In genomic region chr10:80050244-80050643, GRCm38 (mm10) we compare ENCODE assay signal across 9 mouse cellular contexts. TPM values are rescaled to one million over a fixed set of nuclear protein-coding genes. Genes with fewer than 3 reads are reported as not detected.
DNase-seq lines count a peak whose midpoint lies in the region; ATAC-seq lines count a peak whose summit lies in the region.
"Had no signal": no experiment of that assay in that cellular context is flagged by ENCODE, and none has a peak within 500 bp of the region (broad histone marks: within the 10 kb centered on the region; RNA-seq: fewer than 3 reads in every experiment).

No protein-coding gene starts in this region.

- H3K9me3 ChIP-seq in heart, embryonic 16.5 days (replicated peaks; ENCODE audit: control insufficient read depth, low read length), result no peaks in the 10 kb centered on the region
- no peaks in the 10 kb centered on the region; the same call in 1 of the 2 replicates for H3K9me3 ChIP-seq in heart, embryonic 11.5 days (replicated peaks; ENCODE audit: control insufficient read depth, low read length)
- no peaks in the 10 kb centered on the region for H3K9me3 ChIP-seq in midbrain, embryonic 11.5 days (ENCODE audit: control insufficient read depth, low read length)
- H3K9me3 ChIP-seq in midbrain, embryonic 16.5 days (replicated peaks; ENCODE audit: control insufficient read depth, low read length, poor library complexity, severe bottlenecking), result no peaks in the 10 kb centered on the region
- no peaks in the 10 kb centered on the region for H3K9me3 ChIP-seq in embryonic facial prominence, embryonic 14.5 days (ENCODE audit: control insufficient read depth, low read length)
- H3K9me3 ChIP-seq in midbrain, embryonic 14.5 days (ENCODE audit: control insufficient read depth, low read length), result no peaks in the 10 kb centered on the region

- H3K27me3 ChIP-seq in heart, embryonic 16.5 days (ENCODE audit: control insufficient read depth, insufficient read depth, low read length), result no peaks in the 10 kb centered on the region
- H3K27me3 ChIP-seq in heart, embryonic 11.5 days (ENCODE audit: control insufficient read depth, insufficient read depth, low read length), result no peaks in the 10 kb centered on the region
- H3K27me3 ChIP-seq in midbrain, embryonic 11.5 days (ENCODE audit: control insufficient read depth, insufficient read depth, low read length), result no peaks in the 10 kb centered on the region
- H3K27me3 ChIP-seq in midbrain, embryonic 16.5 days (ENCODE audit: control insufficient read depth, insufficient read depth, low read depth, low read length), result no peaks in the 10 kb centered on the region
- H3K27me3 ChIP-seq in embryonic facial prominence, embryonic 14.5 days (replicated peaks; ENCODE audit: control insufficient read depth, insufficient read depth, low read length), result no peaks in the 10 kb centered on the region
- no peaks in the 10 kb centered on the region for H3K27me3 ChIP-seq in midbrain, embryonic 14.5 days (ENCODE audit: control insufficient read depth, insufficient read depth, low read length)

- H3K27ac ChIP-seq in heart, embryonic 16.5 days (ENCODE audit: low read length), result peak overlapping the region; percentile 40; the same call in 1 of the 2 replicates
- no peak overlapping the region for H3K27ac ChIP-seq in heart, embryonic 11.5 days (ENCODE audit: low read depth, low read length)
- peak overlapping the region; percentile 72 for H3K27ac ChIP-seq in midbrain, embryonic 11.5 days (ENCODE audit: low read depth, low read length)
- no peak overlapping the region for H3K27ac ChIP-seq in midbrain, embryonic 16.5 days (ENCODE audit: low read length)
- H3K27ac ChIP-seq in embryonic facial prominence, embryonic 14.5 days (replicated peaks; ENCODE audit: low read depth, low read length), result 0 out of 2 replicates have a peak overlapping the region, but pooled peaks have one; percentile 63
- H3K27ac ChIP-seq in midbrain, embryonic 14.5 days (replicated peaks; ENCODE audit: low read depth, low read length), result 0 out of 2 replicates have a peak overlapping the region, but pooled peaks have one; percentile 41

- no peak overlapping the region for H3K4me3 ChIP-seq in heart, embryonic 16.5 days (ENCODE audit: low read length)
- H3K4me3 ChIP-seq in heart, embryonic 11.5 days (ENCODE audit: low read depth, low read length), result no peak overlapping the region
- no peak overlapping the region for H3K4me3 ChIP-seq in midbrain, embryonic 11.5 days (ENCODE audit: low read depth, low read length)
- no peak overlapping the region for H3K4me3 ChIP-seq in midbrain, embryonic 16.5 days (ENCODE audit: low read depth, low read length)
- H3K4me3 ChIP-seq in embryonic facial prominence, embryonic 14.5 days (ENCODE audit: low read depth, low read length), result no peak overlapping the region
- no peak overlapping the region for H3K4me3 ChIP-seq in midbrain, embryonic 14.5 days (replicated peaks; ENCODE audit: low read depth, low read length)

- no peak overlapping the region for H3K4me2 ChIP-seq in heart, embryonic 16.5 days (ENCODE audit: low read depth, low read length)
- H3K4me2 ChIP-seq in heart, embryonic 11.5 days, result no peak overlapping the region
- H3K4me2 ChIP-seq in midbrain, embryonic 11.5 days, result no peak overlapping the region
- H3K4me2 ChIP-seq in midbrain, embryonic 16.5 days (ENCODE audit: low read length), result no peak overlapping the region
- H3K4me2 ChIP-seq in embryonic facial prominence, embryonic 14.5 days (ENCODE audit: low read depth, low read length), result no peak overlapping the region
- no peak overlapping the region for H3K4me2 ChIP-seq in midbrain, embryonic 14.5 days (ENCODE audit: low read length)

- no peaks in the 10 kb centered on the region for H3K36me3 ChIP-seq in heart, embryonic 16.5 days (ENCODE audit: control insufficient read depth, insufficient read depth)
- H3K36me3 ChIP-seq in heart, embryonic 11.5 days (ENCODE audit: control insufficient read depth, insufficient read depth, low read length), result no peaks in the 10 kb centered on the region
- H3K36me3 ChIP-seq in midbrain, embryonic 11.5 days (ENCODE audit: control insufficient read depth, insufficient read depth, low read length), result no peaks in the 10 kb centered on the region
- H3K36me3 ChIP-seq in midbrain, embryonic 16.5 days (ENCODE audit: control insufficient read depth, insufficient read depth, low read length), result no peaks in the 10 kb centered on the region
- peaks cover 2% of the 10 kb centered on the region; the same call in 1 of the 2 replicates for H3K36me3 ChIP-seq in embryonic facial prominence, embryonic 14.5 days (ENCODE audit: control insufficient read depth, insufficient read depth, low read length)
- no peaks in the 10 kb centered on the region for H3K36me3 ChIP-seq in midbrain, embryonic 14.5 days (ENCODE audit: control insufficient read depth, insufficient read depth, low read length)

- H3K9ac ChIP-seq in heart, embryonic 16.5 days (ENCODE audit: low read length), result peak overlapping the region; percentile 59; the same call in 1 of the 2 replicates
- no peak overlapping the region for H3K9ac ChIP-seq in heart, embryonic 11.5 days (ENCODE audit: low read depth, low read length)
- peak overlapping the region; percentile 1; the same call in 1 of the 2 replicates for H3K9ac ChIP-seq in midbrain, embryonic 11.5 days (ENCODE audit: low read length)
- H3K9ac ChIP-seq in midbrain, embryonic 16.5 days (ENCODE audit: low read depth, low read length), result no peak overlapping the region
- H3K9ac ChIP-seq in embryonic facial prominence, embryonic 14.5 days (ENCODE audit: low read depth, low read length), result no peak overlapping the region
- no peak overlapping the region for H3K9ac ChIP-seq in midbrain, embryonic 14.5 days (replicated peaks; ENCODE audit: low read length)

- WGBS in heart, embryonic 16.5 days, result 42% methylated on average over 6 of the region's 6 CpGs
- WGBS in heart, embryonic 11.5 days (ENCODE audit: insufficient replicate concordance), result 37% methylated on average over 6 of the region's 6 CpGs
- 10% methylated on average over 6 of the region's 6 CpGs for WGBS in midbrain, embryonic 11.5 days
- WGBS in midbrain, embryonic 16.5 days, result 13% methylated on average over 6 of the region's 6 CpGs
- WGBS in embryonic facial prominence, embryonic 14.5 days, result 27% methylated on average over 6 of the region's 6 CpGs
- 11% methylated on average over 6 of the region's 6 CpGs for WGBS in midbrain, embryonic 14.5 days

- peak; percentile 88 for DNase-seq in midbrain, embryonic 11.5 days (ENCODE audit: low spot score, missing footprints)
- no peak for DNase-seq in embryonic facial prominence, embryonic 14.5 days (ENCODE audit: low spot score)
- no peak for DNase-seq in midbrain, embryonic 14.5 days
- no peak for DNase-seq in frontal cortex, postnatal 14 days (ENCODE audit: low spot score in 2 of 2)
- DNase-seq in left cerebral cortex, adult 18-20 months (ENCODE audit: low spot score in 2 of 2), result no peak
- DNase-seq: right cerebral cortex, postnatal 14 days had no signal

- ATAC-seq in heart, embryonic 16.5 days (replicated peaks; ENCODE audit: extremely low read depth, insufficient read depth, low FRiP score), result no peak
- ATAC-seq in heart, embryonic 11.5 days (replicated peaks; ENCODE audit: insufficient number of reproducible peaks, low FRiP score, low TSS enrichment), result no peak
- no peak for ATAC-seq in midbrain, embryonic 11.5 days (ENCODE audit: low FRiP score)
- ATAC-seq in midbrain, embryonic 16.5 days, result no peak
- ATAC-seq in embryonic facial prominence, embryonic 14.5 days (ENCODE audit: low read depth), result no peak
- ATAC-seq in midbrain, embryonic 14.5 days (ENCODE audit: low FRiP score, low TSS enrichment), result no peak

- H3K4me1 ChIP-seq in heart, embryonic 16.5 days (ENCODE audit: control insufficient read depth, insufficient read depth, low read length), result peaks cover 32% of the 10 kb centered on the region
- peaks cover 40% of the 10 kb centered on the region for H3K4me1 ChIP-seq in heart, embryonic 11.5 days (ENCODE audit: control insufficient read depth, insufficient read depth, low read length)
- peaks cover 39% of the 10 kb centered on the region for H3K4me1 ChIP-seq in midbrain, embryonic 11.5 days (ENCODE audit: control insufficient read depth, insufficient read depth, low read length)
- peaks cover 10% of the 10 kb centered on the region for H3K4me1 ChIP-seq in midbrain, embryonic 16.5 days (ENCODE audit: control insufficient read depth, insufficient read depth, low read length)
- H3K4me1 ChIP-seq in embryonic facial prominence, embryonic 14.5 days (ENCODE audit: control insufficient read depth, insufficient read depth, low read length), result peaks cover 14% of the 10 kb centered on the region
- H3K4me1 ChIP-seq in midbrain, embryonic 14.5 days (ENCODE audit: control insufficient read depth, insufficient read depth, low read length), result peaks cover 11% of the 10 kb centered on the region; the same call in 1 of the 2 replicates

RNA-seq across cellular contexts. Expression of gene Gpx4, which starts 3.3 kb away (rescaled TPM):
- polyA plus RNA-seq in heart, embryonic 16.5 days (2015; fragmentation: Nextera tagmentation; extraction: Ambion mirVana), result 668 and 748 TPM in 2 replicates
- 711 and 729 TPM in 2 replicates for polyA plus RNA-seq in heart, embryonic 11.5 days (2014; fragmentation: Nextera tagmentation; extraction: Ambion mirVana)
- polyA plus RNA-seq in midbrain, embryonic 11.5 days (2014; fragmentation: Nextera tagmentation; extraction: Ambion mirVana), result 581 and 594 TPM in 2 replicates
- 509 and 552 TPM in 2 replicates for polyA plus RNA-seq in midbrain, embryonic 16.5 days (2015; fragmentation: Nextera tagmentation; extraction: Ambion mirVana)
- polyA plus RNA-seq in embryonic facial prominence, embryonic 14.5 days (2014; fragmentation: Nextera tagmentation; extraction: Ambion mirVana), result 505 and 517 TPM in 2 replicates
- 508 and 543 TPM in 2 replicates for polyA plus RNA-seq in midbrain, embryonic 14.5 days (2014; fragmentation: Nextera tagmentation; extraction: Ambion mirVana)
- total RNA-seq in left cerebral cortex, adult 18-20 months (2021), result 100 to 1,000 TPM; 554 to 575 TPM

RNA-seq across cellular contexts. Expression of gene Polr2e, which starts 10.6 kb away (rescaled TPM):
- polyA plus RNA-seq in heart, embryonic 16.5 days (2015; fragmentation: Nextera tagmentation; extraction: Ambion mirVana), result 136 and 144 TPM in 2 replicates
- polyA plus RNA-seq in heart, embryonic 11.5 days (2014; fragmentation: Nextera tagmentation; extraction: Ambion mirVana), result 160 and 182 TPM in 2 replicates
- 200 and 225 TPM in 2 replicates for polyA plus RNA-seq in midbrain, embryonic 11.5 days (2014; fragmentation: Nextera tagmentation; extraction: Ambion mirVana)
- polyA plus RNA-seq in midbrain, embryonic 16.5 days (2015; fragmentation: Nextera tagmentation; extraction: Ambion mirVana), result 124 and 131 TPM in 2 replicates
- 207 and 227 TPM in 2 replicates for polyA plus RNA-seq in embryonic facial prominence, embryonic 14.5 days (2014; fragmentation: Nextera tagmentation; extraction: Ambion mirVana)
- polyA plus RNA-seq in midbrain, embryonic 14.5 days (2014; fragmentation: Nextera tagmentation; extraction: Ambion mirVana), result 157 and 167 TPM in 2 replicates
- total RNA-seq in left cerebral cortex, adult 18-20 months (2021), result 10 to 100 TPM; 73.6 to 75.2 TPM

RNA-seq across cellular contexts. Expression of gene Arhgap45, which starts 33.8 kb away (rescaled TPM):
- 10.9 and 17.7 TPM in 2 replicates for polyA plus RNA-seq in heart, embryonic 16.5 days (2015; fragmentation: Nextera tagmentation; extraction: Ambion mirVana)
- 6.2 and 7.5 TPM in 2 replicates for polyA plus RNA-seq in heart, embryonic 11.5 days (2014; fragmentation: Nextera tagmentation; extraction: Ambion mirVana)
- 3.6 and 3.8 TPM in 2 replicates for polyA plus RNA-seq in midbrain, embryonic 11.5 days (2014; fragmentation: Nextera tagmentation; extraction: Ambion mirVana)
- 1.2 TPM in 2 replicates for polyA plus RNA-seq in midbrain, embryonic 16.5 days (2015; fragmentation: Nextera tagmentation; extraction: Ambion mirVana)
- polyA plus RNA-seq in embryonic facial prominence, embryonic 14.5 days (2014; fragmentation: Nextera tagmentation; extraction: Ambion mirVana), result 4.4 and 6.4 TPM in 2 replicates
- 0.39 and 1.4 TPM in 2 replicates for polyA plus RNA-seq in midbrain, embryonic 14.5 days (2014; fragmentation: Nextera tagmentation; extraction: Ambion mirVana)
- total RNA-seq in left cerebral cortex, adult 18-20 months (2021), result 1 to 10 TPM; 3.7 to 4.1 TPM

RNA-seq across cellular contexts. Expression of gene Abca7, which starts 54.0 kb away (rescaled TPM):
- polyA plus RNA-seq in heart, embryonic 16.5 days (2015; fragmentation: Nextera tagmentation; extraction: Ambion mirVana), result 3.2 TPM in 2 replicates
- polyA plus RNA-seq in heart, embryonic 11.5 days (2014; fragmentation: Nextera tagmentation; extraction: Ambion mirVana), result 2.1 and 2.8 TPM in 2 replicates
- 2.8 and 2.9 TPM in 2 replicates for polyA plus RNA-seq in midbrain, embryonic 11.5 days (2014; fragmentation: Nextera tagmentation; extraction: Ambion mirVana)
- polyA plus RNA-seq in midbrain, embryonic 16.5 days (2015; fragmentation: Nextera tagmentation; extraction: Ambion mirVana), result 4.1 and 4.8 TPM in 2 replicates
- polyA plus RNA-seq in embryonic facial prominence, embryonic 14.5 days (2014; fragmentation: Nextera tagmentation; extraction: Ambion mirVana), result 2.5 and 2.8 TPM in 2 replicates
- polyA plus RNA-seq in midbrain, embryonic 14.5 days (2014; fragmentation: Nextera tagmentation; extraction: Ambion mirVana), result 3.7 and 4.1 TPM in 2 replicates
- total RNA-seq in left cerebral cortex, adult 18-20 months (2021), result 10 to 100 TPM; 13.0 to 13.7 TPM

RNA-seq across cellular contexts. Expression of gene Sbno2, which starts 55.1 kb away (rescaled TPM):
- polyA plus RNA-seq in heart, embryonic 16.5 days (2015; fragmentation: Nextera tagmentation; extraction: Ambion mirVana), result 11.7 and 13.5 TPM in 2 replicates
- polyA plus RNA-seq in heart, embryonic 11.5 days (2014; fragmentation: Nextera tagmentation; extraction: Ambion mirVana), result 8.4 and 9.6 TPM in 2 replicates
- 7.0 and 7.3 TPM in 2 replicates for polyA plus RNA-seq in midbrain, embryonic 11.5 days (2014; fragmentation: Nextera tagmentation; extraction: Ambion mirVana)
- polyA plus RNA-seq in midbrain, embryonic 16.5 days (2015; fragmentation: Nextera tagmentation; extraction: Ambion mirVana), result 11.6 and 12.5 TPM in 2 replicates
- 12.8 and 14.1 TPM in 2 replicates for polyA plus RNA-seq in embryonic facial prominence, embryonic 14.5 days (2014; fragmentation: Nextera tagmentation; extraction: Ambion mirVana)
- 13.2 and 13.3 TPM in 2 replicates for polyA plus RNA-seq in midbrain, embryonic 14.5 days (2014; fragmentation: Nextera tagmentation; extraction: Ambion mirVana)
- total RNA-seq in left cerebral cortex, adult 18-20 months (2021), result 10 to 100 TPM; 16.8 to 18.8 TPM

Comparison
In these comparisons a context has a peak if more than half of its experiments do, and no peak if none do; other contexts are left out.
1. H3K27ac ChIP-seq: peak in heart, embryonic 16.5 days (single experiment), midbrain, embryonic 11.5 days (single experiment), embryonic facial prominence, embryonic 14.5 days (single experiment) and midbrain, embryonic 14.5 days (single experiment); none in heart, embryonic 11.5 days (single experiment) and midbrain, embryonic 16.5 days (single experiment).
2. H3K9ac ChIP-seq: peak in heart, embryonic 16.5 days (single experiment) and midbrain, embryonic 11.5 days (single experiment); none in heart, embryonic 11.5 days (single experiment), midbrain, embryonic 16.5 days (single experiment), embryonic facial prominence, embryonic 14.5 days (single experiment) and midbrain, embryonic 14.5 days (single experiment).